Mouse (Mus musculus): ENCODE measurements around the gene Rreb1. TPM values are rescaled to one million over a fixed set of nuclear protein-coding genes. Genes with fewer than 3 reads are reported as not detected.

Rreb1 gene
- polyA plus RNA-seq, 1 experiment from 2014 or later, result 17.1 TPM

GRCm38 (mm10) chr13:37986166-37986565 lies 208.0 kb downstream of the Rreb1 start:
- no peak overlapping the region for H3K4me3 ChIP-seq
- whole genome bisulfite sequencing, result 89% methylated on average over 10 of the region's 10 CpGs
- H3K9ac ChIP-seq, result no peak overlapping the region
- no peak overlapping the region for H3K27ac ChIP-seq (ENCODE audit: poor library complexity, severe bottlenecking)
- H3K4me1 ChIP-seq (replicated peaks), result no peaks in the 10 kb centered on the region
- no peaks in the 10 kb centered on the region for H3K9me3 ChIP-seq (replicated peaks)
- no peaks in the 10 kb centered on the region for H3K27me3 ChIP-seq (replicated peaks)
- ATAC-seq (ENCODE audit: insufficient number of reproducible peaks, low FRiP score), result no peak
- no peak overlapping the region for H3K4me2 ChIP-seq
- peaks cover 89% of the 10 kb centered on the region for H3K36me3 ChIP-seq

- Histone ChIP-seq H3K4me3 (no peak overlapping the region), H3K36me3 (peaks cover 61% of the 10 kb centered on the region), H3K9ac (no peak overlapping the region), H3K4me2 (no peak overlapping the region), H3K27me3 (replicated peaks) (no peaks in the 10 kb centered on the region), H3K9me3 (replicated peaks) (no peaks in the 10 kb centered on the region), H3K4me1 (replicated peaks) (peaks cover 7% of the 10 kb centered on the region; the same call in 1 of the 2 replicates), H3K27ac (ENCODE audit: poor library complexity, severe bottlenecking) (no peak overlapping the region)
- no peak for ATAC-seq (ENCODE audit: insufficient number of reproducible peaks, low FRiP score)
- WGBS, result 88% methylated on average over 8 of the region's 8 CpGs
Measured at GRCm38 (mm10) chr13:37989701-37990100, 211.5 kb downstream of the Rreb1 start.

- Histone ChIP-seq H3K9ac (peak overlapping the region; percentile 96), H3K9me3 (replicated peaks) (no peaks in the 10 kb centered on the region), H3K27me3 (replicated peaks) (0 out of 2 replicates have a peak, but pooled peaks cover 2% of the 10 kb centered on the region), H3K4me3 (peak overlapping the region; percentile 91), H3K36me3 (peaks cover 36% of the 10 kb centered on the region), H3K4me1 (replicated peaks) (peaks cover 7% of the 10 kb centered on the region; the same call in 1 of the 2 replicates), H3K4me2 (peak overlapping the region; percentile 93), H3K27ac (ENCODE audit: poor library complexity, severe bottlenecking) (peak overlapping the region; percentile 90)
- 12% methylated on average over 10 of the region's 10 CpGs for WGBS
- no peak for ATAC-seq (ENCODE audit: insufficient number of reproducible peaks, low FRiP score)
Measured at GRCm38 (mm10) chr13:37992638-37993371, 214.6 kb downstream of the Rreb1 start.

- Histone ChIP-seq H3K27ac (ENCODE audit: poor library complexity, severe bottlenecking) (peak overlapping the region; percentile 90), H3K4me1 (replicated peaks) (peaks cover 7% of the 10 kb centered on the region; the same call in 1 of the 2 replicates), H3K4me2 (peak overlapping the region; percentile 93), H3K36me3 (peaks cover 30% of the 10 kb centered on the region), H3K4me3 (peak overlapping the region; percentile 91), H3K9me3 (replicated peaks) (no peaks in the 10 kb centered on the region), H3K27me3 (replicated peaks) (0 out of 2 replicates have a peak, but pooled peaks cover 2% of the 10 kb centered on the region), H3K9ac (peak overlapping the region; percentile 96)
- under 1% methylated on average over 17 of the region's 17 CpGs for WGBS
- ATAC-seq (ENCODE audit: insufficient number of reproducible peaks, low FRiP score), result no peak; the same call in 1 of the 2 replicates
Measured at GRCm38 (mm10) chr13:37993376-37993703, 215.1 kb downstream of the Rreb1 start.

- under 1% methylated on average over 88 of the region's 89 CpGs for WGBS
- H3K9ac ChIP-seq, result peak within 1 kb of the TSS; percentile 96
- H3K4me3 ChIP-seq, result peak within 1 kb of the TSS; percentile 91
- H3K27me3 ChIP-seq (replicated peaks), result 0 out of 2 replicates have a peak, but pooled peaks cover 2% of the 10 kb centered on the region
- H3K36me3 ChIP-seq, result peaks cover 25% of the 10 kb centered on the region
- peak within 1 kb of the TSS; percentile 93 for H3K4me2 ChIP-seq
- H3K27ac ChIP-seq (ENCODE audit: poor library complexity, severe bottlenecking), result peak within 1 kb of the TSS; percentile 90
- peaks cover 7% of the 10 kb centered on the region; the same call in 1 of the 2 replicates for H3K4me1 ChIP-seq (replicated peaks)
- no peaks in the 10 kb centered on the region for H3K9me3 ChIP-seq (replicated peaks)
- peak; percentile 98 for ATAC-seq (ENCODE audit: insufficient number of reproducible peaks, low FRiP score)
Measured at GRCm38 (mm10) chr13:37993704-37994404, 215.7 kb downstream of the Rreb1 start, which contains the start of gene Ssr1. Gene Ssr1, minus strand, starts transcription at chr13:37994217.

GRCm38 (mm10) chr13:37994405-37994749 lies 216.2 kb downstream of the Rreb1 start:
- Histone ChIP-seq H3K27me3 (replicated peaks) (0 out of 2 replicates have a peak, but pooled peaks cover 2% of the 10 kb centered on the region), H3K27ac (ENCODE audit: poor library complexity, severe bottlenecking) (peak overlapping the region; percentile 59), H3K4me1 (replicated peaks) (peaks cover 7% of the 10 kb centered on the region; the same call in 1 of the 2 replicates), H3K4me3 (peak overlapping the region; percentile 91), H3K4me2 (peak overlapping the region; percentile 93), H3K9ac (0 out of 2 replicates have a peak overlapping the region, but pooled peaks have one; percentile 47), H3K36me3 (peaks cover 20% of the 10 kb centered on the region), H3K9me3 (replicated peaks) (no peaks in the 10 kb centered on the region)
- 19% methylated on average over 7 of the region's 7 CpGs for WGBS
- ATAC-seq (ENCODE audit: insufficient number of reproducible peaks, low FRiP score), result peak; percentile 34

- Histone ChIP-seq H3K4me3 (no peak overlapping the region), H3K4me1 (replicated peaks) (no peaks in the 10 kb centered on the region), H3K9ac (no peak overlapping the region), H3K9me3 (replicated peaks) (peaks cover 6% of the 10 kb centered on the region; the same call in 1 of the 2 replicates), H3K4me2 (no peak overlapping the region), H3K27me3 (replicated peaks) (0 out of 2 replicates have a peak, but pooled peaks cover 7% of the 10 kb centered on the region), H3K27ac (ENCODE audit: poor library complexity, severe bottlenecking) (no peak overlapping the region), H3K36me3 (no peaks in the 10 kb centered on the region)
- 82% methylated on average over 3 of the region's 3 CpGs for WGBS
- peak; percentile 79; the same call in 1 of the 2 replicates for ATAC-seq (ENCODE audit: insufficient number of reproducible peaks, low FRiP score)
Measured at GRCm38 (mm10) chr13:37999713-38000112, 221.5 kb downstream of the Rreb1 start.

Other genes with a start within 250 kb of the Rreb1 start
- 124 and 130 TPM in 2 replicates for gene Ssr1, start 215.8 kb downstream of the Rreb1 start, polyA plus RNA-seq (2016; fragmentation: Nextera tagmentation; extraction: Ambion mirVana)